ENCODE assay signal across 16 mouse cellular contexts in genomic region chr8:118685863-118686262, GRCm38 (mm10).
DNase-seq lines count a peak whose midpoint lies in the region; ATAC-seq and TF ChIP-seq lines count a peak whose summit lies in the region.
"Had no signal": no experiment of that assay in that cellular context is flagged by ENCODE, and none has a peak within 500 bp of the region (broad histone marks: within the 10 kb centered on the region; RNA-seq: fewer than 3 reads in every experiment).

No protein-coding gene starts in this region.

- H3K36me3 ChIP-seq in heart, adult 2 months (ENCODE audit: control insufficient read depth, insufficient read depth, low read length): no peaks in the 10 kb centered on the region
- H3K36me3 ChIP-seq in lung, postnatal 0 days (ENCODE audit: insufficient read depth, low read length): no peaks in the 10 kb centered on the region
- H3K36me3 ChIP-seq: intestine, embryonic 15.5 days; lung, embryonic 15.5 days; neural tube, embryonic 15.5 days had no signal

- H3K79me2 ChIP-seq in heart, adult 2 months (replicated peaks; ENCODE audit: control insufficient read depth, insufficient read depth, low read length): no peaks in the 10 kb centered on the region

- intact Hi-C loops in heart, adult 2 months (cut with DNase I): no loop called here
- intact Hi-C loops in heart, postnatal 36 days (cut with DNase I): no loop called here

- H3K4me2 ChIP-seq in lung, postnatal 0 days (replicated peaks; ENCODE audit: low read depth, low read length): no peak overlapping the region
- H3K4me2 ChIP-seq: heart, embryonic 11.5 days; intestine, embryonic 15.5 days; lung, embryonic 15.5 days; neural tube, embryonic 15.5 days had no signal

- ATAC-seq in lung, postnatal 0 days: no peak
- no peak for ATAC-seq in Patski
- ATAC-seq: intestine, embryonic 15.5 days had no signal

- peaks cover 3% of the 10 kb centered on the region; the same call in 1 of the 2 replicates for H3K9me3 ChIP-seq in lung, postnatal 0 days (ENCODE audit: low read length)
- H3K9me3 ChIP-seq: intestine, embryonic 15.5 days; lung, embryonic 15.5 days; neural tube, embryonic 15.5 days had no signal

- no peak overlapping the region for H3K27ac ChIP-seq in heart, adult 2 months
- H3K27ac ChIP-seq in lung, postnatal 0 days (ENCODE audit: low read length): no peak overlapping the region
- H3K27ac ChIP-seq: intestine, embryonic 15.5 days; lung, embryonic 15.5 days; neural tube, embryonic 15.5 days had no signal

- TF ChIP-seq CTCF in heart, adult 2 months (IDR thresholded peaks at IDR 0.05): peak; percentile 24
- peak; percentile 26; the same call in 1 of the 2 replicates for TF ChIP-seq CTCF in lung, postnatal 0 days (IDR thresholded peaks at IDR 0.05)
- TF ChIP-seq CTCF in Patski (IDR thresholded peaks at IDR 0.05): peak; percentile 26

- no peaks in the 10 kb centered on the region for H3K4me1 ChIP-seq in heart, adult 2 months (ENCODE audit: control insufficient read depth, insufficient read depth, low read length)
- no peaks in the 10 kb centered on the region for H3K4me1 ChIP-seq in lung, postnatal 0 days (ENCODE audit: insufficient read depth, low read depth, low read length)
- H3K4me1 ChIP-seq: intestine, embryonic 15.5 days; lung, embryonic 15.5 days; megakaryocyte, embryonic 14.5 days had no signal

- POLR2A ChIA-PET in Patski (lab: Charles Lee): no interaction called here

- TF ChIP-seq EP300 in heart, adult 2 months (IDR thresholded peaks at IDR 0.05; ENCODE audit: insufficient read depth, low read depth, low read length): no peak
- no peak for TF ChIP-seq EP300 in lung, postnatal 0 days (IDR thresholded peaks at IDR 0.05)

- whole genome bisulfite sequencing in heart, adult 2 months: 77% methylated on average over 1 of the region's 1 CpGs
- WGBS in lung, postnatal 0 days: 87% methylated on average over 1 of the region's 1 CpGs

- CTCF ChIA-PET in Patski (lab: Charles Lee): interaction anchor here (0.7 kb wide), 1 partner anchor 55 kb away, joined by 3 read pairs; no protein-coding TSS in a partner anchor

- H3K27me3 ChIP-seq in heart, adult 2 months (ENCODE audit: control insufficient read depth, insufficient read depth, low read length): no peaks in the 10 kb centered on the region
- H3K27me3 ChIP-seq in lung, postnatal 0 days (replicated peaks; ENCODE audit: insufficient read depth, low read length): no peaks in the 10 kb centered on the region
- no peaks in the 10 kb centered on the region for H3K27me3 ChIP-seq in Patski
- H3K27me3 ChIP-seq: intestine, embryonic 15.5 days; lung, embryonic 15.5 days; megakaryocyte, embryonic 14.5 days; neural tube, embryonic 15.5 days had no signal

- in situ Hi-C loops in Patski (cut with MboI; ENCODE audit: low pct_unique_long_range_greater_than_20kb): no loop called here

- no peak for DNase-seq in heart, adult 2 months
- no peak for DNase-seq in heart, postnatal 36 days
- no peak for DNase-seq in lung, postnatal 0 days (ENCODE audit: low spot score)
- DNase-seq in lung, postnatal 14 days: no peak
- DNase-seq in Patski (ENCODE audit: low read depth, low spot score): no peak
- DNase-seq in hindlimb bud, embryonic 11.5 days (ENCODE audit: extremely low spot score, low read depth, low spot score): peak; percentile 3
- no peak for DNase-seq in urinary bladder, postnatal 14 days (ENCODE audit: low spot score)
- DNase-seq: gastrocnemius, postnatal 14 days; heart, postnatal 4 days; kidney, postnatal 14 days; thymus, postnatal 4 days had no signal

- no peak overlapping the region for H3K4me3 ChIP-seq in heart, adult 2 months
- H3K4me3 ChIP-seq in lung, postnatal 0 days (ENCODE audit: low read depth, low read length): no peak overlapping the region
- H3K4me3 ChIP-seq: intestine, embryonic 15.5 days; lung, embryonic 15.5 days; megakaryocyte, embryonic 14.5 days; neural tube, embryonic 15.5 days had no signal

- H3K9ac ChIP-seq in heart, adult 2 months (ENCODE audit: low read depth, low read length): no peak overlapping the region
- H3K9ac ChIP-seq in lung, postnatal 0 days (replicated peaks; ENCODE audit: low read depth): no peak overlapping the region
- H3K9ac ChIP-seq: intestine, embryonic 15.5 days; lung, embryonic 15.5 days; neural tube, embryonic 15.5 days had no signal

- no peak for TF ChIP-seq POLR2A in heart, adult 2 months (IDR thresholded peaks at IDR 0.05; ENCODE audit: insufficient read depth, low read depth, low read length)
